Mouse (Mus musculus): Measurements from ENCODE around the gene Taf10. TPM values are rescaled to one million over a fixed set of nuclear protein-coding genes. Genes with fewer than 3 reads are reported as not detected.
A peak's percentile ranks its signal among the peaks of the same experiment; 100 is the strongest.

The Taf10 gene
- 259 and 284 TPM in 2 replicates for total RNA-seq (2015)
- total RNA-seq (2017) = 129 and 148 TPM in 2 replicates

DNA sequence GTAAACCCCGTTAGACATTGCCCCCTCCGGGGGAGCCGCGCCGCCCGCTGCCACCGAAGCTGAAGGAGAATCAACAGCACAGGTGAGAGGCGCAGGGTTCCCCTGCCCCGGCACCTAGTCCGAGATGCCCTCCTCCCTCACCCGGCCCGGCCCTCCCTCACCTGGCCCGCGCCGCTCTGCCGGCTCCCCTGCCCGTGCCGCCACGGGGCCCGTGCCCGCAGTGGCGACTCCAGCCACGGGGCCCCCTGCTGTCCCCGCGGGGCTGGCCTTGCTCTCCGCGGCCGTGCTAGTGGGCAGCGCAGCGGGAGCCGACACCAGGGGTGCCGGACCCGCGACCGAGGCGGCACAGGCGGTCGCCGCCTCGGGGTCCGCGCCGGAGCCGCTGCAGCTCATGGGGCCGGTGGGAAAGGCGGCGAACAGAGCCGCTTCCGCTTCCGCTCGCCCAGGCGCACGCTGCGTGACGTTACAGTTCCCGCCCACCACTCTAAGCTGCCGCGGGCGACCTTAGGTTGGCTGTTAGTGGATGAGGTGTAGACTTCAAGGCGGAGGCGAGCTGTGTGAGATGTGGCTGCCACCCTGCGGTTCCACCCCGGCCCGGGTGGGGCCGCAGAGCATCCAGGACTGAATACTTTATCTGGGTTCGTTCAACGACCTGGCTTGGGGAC is at the start of gene Taf10:
Taf10 (minus strand) TSS at position 436 of the 665 bp plus-strand sequence.
- ATAC-seq (ENCODE audit: poor library complexity, severe bottlenecking) = peak; percentile 90

DNA sequence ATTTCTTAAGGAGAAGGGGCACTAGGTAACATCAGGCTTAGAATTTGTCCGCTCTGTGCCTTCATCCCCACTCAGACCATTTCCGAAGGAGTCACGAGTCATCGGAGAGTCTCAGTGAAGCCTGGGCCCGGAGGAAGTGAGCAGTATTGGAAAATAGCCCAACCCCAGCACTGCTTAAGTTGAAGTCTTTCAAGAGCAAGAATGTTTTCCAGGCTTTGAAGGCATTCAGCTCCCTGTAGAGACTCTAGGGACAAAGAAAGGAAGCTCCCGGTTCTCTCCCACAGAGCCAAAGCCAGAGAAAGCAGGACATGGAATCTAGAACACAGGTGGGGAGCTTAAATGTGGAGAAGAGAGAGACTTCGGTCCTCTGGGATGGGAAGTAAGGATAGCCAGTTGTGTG is 49.5 kb upstream of the Taf10 start:
- ATAC-seq (ENCODE audit: poor library complexity, severe bottlenecking) = no peak

DNA sequence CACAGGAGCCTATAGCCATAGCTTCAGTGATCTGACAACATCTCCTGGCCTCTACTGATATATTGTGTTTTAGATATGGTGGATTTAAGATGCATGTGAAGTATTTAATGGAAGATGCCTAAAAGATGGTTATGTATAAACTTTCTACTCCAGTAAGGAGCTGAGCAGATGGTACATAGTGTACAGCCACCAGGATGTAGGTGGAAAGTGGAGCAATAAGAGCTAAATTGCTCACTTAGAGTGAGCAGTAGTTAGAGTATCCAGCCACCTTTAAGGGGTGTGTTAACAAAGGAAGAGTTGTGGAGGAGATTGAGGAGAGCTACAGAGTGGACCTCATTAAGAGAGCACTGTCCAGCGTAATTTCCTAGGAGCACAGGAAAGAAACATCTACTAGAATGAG is 47.0 kb upstream of the Taf10 start:
- no peak for ATAC-seq (ENCODE audit: poor library complexity, severe bottlenecking)

DNA sequence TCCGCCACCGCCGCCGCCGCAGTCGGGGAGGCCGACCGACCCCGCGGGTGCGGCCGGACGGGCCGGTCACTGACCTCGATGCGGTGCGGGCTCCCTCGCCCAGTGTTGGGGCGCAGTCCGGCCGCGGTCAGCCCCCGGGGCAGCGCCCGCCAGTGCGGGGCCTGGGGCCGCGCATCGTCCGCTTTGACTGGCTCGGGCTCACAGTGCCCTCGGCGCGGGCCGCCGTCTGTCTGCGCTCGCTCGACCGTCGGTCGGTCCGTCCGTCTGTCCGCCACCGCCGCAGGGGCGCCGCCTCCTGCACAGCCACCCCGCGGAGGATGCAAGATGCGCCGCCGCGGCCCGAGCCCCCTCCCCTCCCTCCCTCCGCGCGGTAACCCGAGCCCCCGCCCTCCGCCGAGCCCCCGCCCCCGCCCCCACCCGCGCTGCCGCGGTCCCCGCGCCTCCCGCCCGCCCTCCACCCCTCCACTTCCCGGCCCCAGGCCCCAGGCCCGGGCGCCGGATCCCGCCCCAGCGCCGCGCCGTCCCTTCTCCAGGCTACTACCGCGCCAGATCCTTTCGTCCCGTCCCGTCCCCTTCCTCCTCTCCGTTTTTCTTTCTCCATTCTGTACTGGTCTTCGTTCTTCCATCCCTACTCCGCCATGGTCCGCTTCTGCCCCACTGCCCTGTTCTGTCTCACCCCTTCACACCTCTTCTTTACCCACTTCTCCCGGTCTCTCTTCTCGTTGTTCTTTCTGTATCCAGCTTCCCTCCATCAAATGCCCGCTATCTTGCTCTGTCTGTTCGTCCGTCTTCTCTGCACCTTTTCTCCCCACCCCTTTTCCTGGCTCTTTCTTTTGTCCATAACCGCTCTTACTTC is 43.4 kb upstream of the Taf10 start, which contains the start of gene Dchs1:
Dchs1 (minus strand) TSS at position 370 of the 856 bp plus-strand sequence.
- ATAC-seq (ENCODE audit: poor library complexity, severe bottlenecking) = 0 out of 2 replicates have a peak, but pooled peaks have one; percentile 19

DNA sequence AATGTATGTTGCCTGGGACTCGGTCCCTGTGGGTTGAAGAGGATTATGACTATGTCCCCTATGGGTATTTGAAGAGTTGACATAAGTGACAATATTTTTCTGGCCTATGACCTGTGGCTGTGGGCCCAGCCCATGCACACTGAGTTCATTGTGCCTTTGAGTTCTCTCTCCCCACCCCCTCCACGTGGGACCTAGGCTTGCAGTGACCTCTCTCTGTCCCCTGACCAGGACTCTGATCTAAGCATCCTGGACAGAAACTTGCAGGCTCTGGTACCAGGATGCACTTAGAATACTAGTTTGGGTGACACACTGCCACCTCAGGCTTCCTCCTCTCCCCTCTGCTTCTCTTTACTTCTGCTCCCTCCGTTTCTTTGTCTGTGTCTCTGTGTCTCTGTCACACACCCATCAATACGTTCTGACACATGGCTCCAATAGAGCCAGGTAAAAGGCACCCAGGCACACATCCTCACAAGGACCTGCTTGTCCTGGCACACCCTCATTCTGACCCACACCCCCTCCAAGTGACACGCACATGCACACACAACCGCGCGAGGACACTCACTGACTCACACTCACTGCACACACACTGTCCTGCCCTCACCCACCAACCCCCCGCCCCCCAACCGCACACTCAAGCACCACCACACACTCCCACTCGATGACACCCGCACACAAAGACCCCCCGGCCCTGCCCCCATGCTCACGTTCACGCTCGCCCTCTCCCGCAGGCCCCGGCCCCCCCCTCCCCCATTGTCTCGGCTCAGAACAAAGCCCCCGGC is 42.5 kb upstream of the Taf10 start:
- ATAC-seq (ENCODE audit: poor library complexity, severe bottlenecking) = no peak

DNA sequence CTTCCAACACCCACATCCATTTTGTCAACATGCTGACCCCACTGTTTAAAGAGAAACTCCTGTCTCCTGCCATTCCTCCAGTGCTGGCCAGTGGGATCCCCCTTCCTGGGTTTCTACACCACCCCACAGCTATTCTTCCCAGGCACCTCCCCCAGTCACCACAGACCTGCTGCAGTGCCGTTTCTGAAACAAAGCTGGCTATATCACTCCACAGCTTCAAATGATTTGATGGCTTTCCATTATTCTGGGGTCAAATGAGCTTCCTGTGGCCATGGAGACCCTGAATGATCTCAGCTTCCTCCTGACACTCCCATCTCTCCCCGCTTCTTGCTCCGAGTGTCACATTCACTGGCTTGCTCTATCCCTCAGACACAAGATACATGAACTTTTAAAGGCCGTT is 40.4 kb upstream of the Taf10 start:
- no peak for ATAC-seq (ENCODE audit: poor library complexity, severe bottlenecking)

DNA sequence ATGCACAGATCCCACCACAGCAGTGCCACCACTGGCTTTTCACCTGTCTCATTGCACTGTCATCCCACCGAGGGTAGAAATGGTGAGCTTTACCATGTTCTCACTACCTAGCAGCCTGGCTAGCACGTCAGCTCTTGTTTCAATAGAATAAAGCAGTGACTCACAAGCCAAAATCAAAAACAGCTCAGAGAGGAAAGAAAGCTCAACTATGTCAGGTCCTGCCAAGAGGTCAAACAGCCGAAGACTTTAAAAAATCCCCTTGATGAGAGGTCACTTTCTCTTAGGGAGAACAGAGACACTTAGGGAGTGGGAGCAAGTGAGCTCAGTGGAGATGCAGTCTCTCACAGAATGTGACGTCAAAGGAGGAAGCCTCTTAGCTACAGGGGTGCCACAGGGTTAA is 39.7 kb upstream of the Taf10 start:
- ATAC-seq (ENCODE audit: poor library complexity, severe bottlenecking) = no peak

DNA sequence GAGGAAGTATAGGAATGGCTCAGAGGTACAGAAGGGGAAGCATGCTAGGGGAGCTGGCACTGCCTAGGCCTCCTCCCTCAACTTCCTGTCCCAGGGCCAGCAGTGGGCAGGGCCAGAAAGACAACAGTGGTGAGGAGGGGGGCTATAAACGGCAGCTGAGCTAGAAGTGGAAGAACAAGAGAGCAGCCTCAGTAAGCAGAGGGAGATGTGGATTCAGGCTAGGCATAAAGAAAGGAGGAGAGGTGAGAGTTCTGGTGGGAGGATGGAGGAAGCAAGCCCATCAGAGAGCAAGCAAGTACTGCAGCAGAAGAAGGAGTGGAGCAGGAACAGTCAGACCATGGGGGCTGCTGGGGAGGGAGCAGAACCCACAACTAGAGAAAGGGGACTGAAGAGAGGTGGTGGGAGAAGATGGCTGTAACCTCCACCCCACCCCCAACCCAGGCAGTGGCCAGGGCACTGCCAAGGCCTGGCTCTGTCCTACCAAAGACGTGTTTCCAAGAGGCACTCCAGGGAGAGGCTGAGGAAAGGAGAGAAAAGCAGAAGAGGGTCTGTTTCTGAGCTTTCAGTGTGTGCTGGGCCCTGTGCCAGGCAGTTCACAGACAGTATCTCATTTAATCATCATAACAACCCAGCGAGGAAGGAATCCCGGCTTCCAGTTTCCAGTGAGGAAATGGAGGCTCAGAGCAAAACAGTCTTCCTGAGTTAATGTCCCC is 34.5 kb upstream of the Taf10 start:
- peak; percentile 87 for ATAC-seq (ENCODE audit: poor library complexity, severe bottlenecking)

DNA sequence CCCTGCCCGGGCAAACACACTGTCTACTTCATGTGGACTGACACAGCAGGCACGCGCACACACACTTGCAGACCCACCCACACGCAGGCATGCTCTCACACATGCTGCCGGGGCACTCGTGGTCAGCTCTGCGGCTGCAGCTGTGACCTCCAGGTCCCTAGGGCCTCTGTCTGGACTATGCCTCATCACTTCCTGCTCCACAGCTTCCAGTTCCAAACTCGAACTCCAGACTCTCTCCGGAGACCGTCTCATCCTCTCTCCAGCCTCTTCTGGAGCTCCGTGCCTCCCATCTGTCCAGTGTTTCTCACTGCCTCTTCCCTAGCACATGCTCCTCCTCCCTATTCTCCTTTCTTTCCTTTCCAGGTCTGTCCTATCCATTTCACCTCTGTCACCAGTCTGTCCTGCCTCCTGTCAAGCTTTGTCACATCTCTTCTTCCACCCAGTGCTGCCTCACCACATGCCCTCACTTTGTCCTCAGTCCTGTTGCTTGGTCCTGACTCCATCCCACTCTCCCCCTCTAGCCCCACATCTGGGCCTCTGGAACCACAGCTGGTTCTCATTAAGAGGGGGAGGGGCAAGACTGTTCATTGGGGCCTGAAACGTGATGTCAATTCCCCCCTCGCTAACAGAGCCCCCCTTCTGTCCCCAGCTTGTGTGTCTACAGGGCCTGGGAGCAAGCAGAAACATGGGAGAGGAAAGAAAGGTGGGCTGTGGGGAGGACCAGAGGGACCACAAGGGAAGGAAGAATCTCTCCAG is 33.8 kb upstream of the Taf10 start:
- peak; percentile 55 for ATAC-seq (ENCODE audit: poor library complexity, severe bottlenecking)

DNA sequence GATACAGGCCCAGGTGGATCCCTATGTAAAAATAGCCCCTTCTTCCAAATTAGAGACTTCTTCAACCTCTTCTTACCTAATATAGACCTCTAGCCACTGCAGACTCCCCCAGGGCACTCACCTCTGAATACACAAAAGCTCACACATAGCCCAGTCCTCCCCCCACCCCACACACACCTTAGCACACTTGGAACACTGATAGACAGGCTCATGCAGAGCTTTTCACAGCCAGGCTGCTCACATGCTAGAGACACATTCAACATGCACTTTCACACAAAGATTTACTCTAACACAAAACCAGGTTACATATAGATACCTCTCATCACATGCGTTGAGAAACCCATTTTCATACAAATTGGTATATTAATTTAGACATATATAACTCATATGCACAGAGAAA is 33.2 kb upstream of the Taf10 start:
- no peak for ATAC-seq (ENCODE audit: poor library complexity, severe bottlenecking)

DNA sequence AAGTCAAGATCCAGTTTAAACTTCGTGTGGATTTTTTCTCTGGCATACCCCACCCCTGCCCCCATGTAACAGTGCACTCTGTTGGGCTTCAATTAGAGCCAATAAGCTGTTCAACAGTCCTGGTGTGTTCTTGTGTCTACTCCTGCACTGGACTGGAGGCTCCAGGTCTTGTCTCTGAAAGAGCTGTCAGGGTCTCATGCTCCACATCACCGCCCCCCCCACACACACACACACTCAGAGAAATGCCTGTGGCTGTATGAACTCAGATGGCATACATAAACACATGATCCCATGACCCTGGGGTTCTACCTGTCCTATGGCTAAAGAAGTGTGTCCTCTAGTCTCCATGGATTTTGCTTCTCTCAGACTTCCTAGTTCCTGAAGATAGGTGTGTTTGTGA is 31.9 kb upstream of the Taf10 start:
- no peak for ATAC-seq (ENCODE audit: poor library complexity, severe bottlenecking)

DNA sequence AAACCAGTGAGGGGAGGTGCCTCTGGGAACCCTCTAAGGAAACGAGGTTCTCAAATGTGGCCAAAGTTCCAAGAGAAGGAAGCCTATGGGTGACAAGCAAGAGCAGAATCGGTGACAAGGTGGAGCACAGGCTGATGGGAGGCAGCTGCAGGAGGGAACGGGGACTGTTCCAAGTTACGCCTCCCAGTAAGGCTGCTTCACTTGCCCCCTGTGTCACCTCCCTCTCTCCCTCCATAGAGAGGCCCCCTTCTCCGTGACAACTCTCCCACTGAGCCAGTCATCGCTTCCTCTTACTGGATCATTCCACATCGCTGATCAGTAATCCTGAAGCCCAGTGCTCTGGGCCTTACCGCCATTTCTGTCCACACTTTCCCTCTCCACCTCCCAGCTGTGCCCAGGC is 30.5 kb upstream of the Taf10 start:
- ATAC-seq (ENCODE audit: poor library complexity, severe bottlenecking) = no peak

DNA sequence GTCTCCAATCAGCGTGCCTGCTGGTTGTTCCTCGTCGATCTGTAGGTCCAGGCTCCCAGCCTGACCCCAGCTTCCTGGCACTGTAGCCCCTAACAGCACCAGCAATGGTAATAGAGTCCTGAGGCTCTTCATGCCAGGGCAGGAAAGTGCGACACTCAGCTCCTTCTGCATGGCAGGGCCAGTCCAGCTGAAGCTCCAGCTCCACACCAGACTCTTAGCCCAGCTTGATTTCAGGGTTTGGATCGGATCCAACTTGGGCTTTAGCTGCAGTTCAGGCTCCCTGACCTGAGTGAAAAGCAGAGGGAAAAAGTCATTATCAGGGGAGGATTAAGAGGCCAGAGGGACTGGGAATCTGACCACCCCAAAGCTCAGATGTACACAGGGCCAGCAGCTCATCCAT is 28.9 kb upstream of the Taf10 start:
- ATAC-seq (ENCODE audit: poor library complexity, severe bottlenecking) = no peak

DNA sequence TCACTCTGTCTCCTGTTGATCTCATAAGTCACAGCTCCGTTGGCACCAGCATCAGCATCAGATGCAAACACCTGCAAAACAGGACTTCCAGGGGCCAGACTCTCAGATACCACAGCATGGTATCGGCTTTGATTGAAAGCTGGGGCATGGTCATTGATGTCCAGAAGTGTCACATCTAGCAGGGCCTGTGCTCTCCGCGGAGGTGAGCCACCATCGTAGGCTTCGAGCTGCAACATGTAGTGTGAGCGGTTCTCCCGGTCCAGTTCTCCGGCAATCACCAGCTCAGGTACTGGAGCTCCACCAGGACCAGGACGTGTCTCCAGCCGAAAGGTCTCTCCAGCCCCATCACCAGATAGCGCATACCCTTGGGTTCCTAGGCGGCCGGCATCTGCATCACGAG is 28.2 kb upstream of the Taf10 start:
- ATAC-seq (ENCODE audit: poor library complexity, severe bottlenecking) = no peak

DNA sequence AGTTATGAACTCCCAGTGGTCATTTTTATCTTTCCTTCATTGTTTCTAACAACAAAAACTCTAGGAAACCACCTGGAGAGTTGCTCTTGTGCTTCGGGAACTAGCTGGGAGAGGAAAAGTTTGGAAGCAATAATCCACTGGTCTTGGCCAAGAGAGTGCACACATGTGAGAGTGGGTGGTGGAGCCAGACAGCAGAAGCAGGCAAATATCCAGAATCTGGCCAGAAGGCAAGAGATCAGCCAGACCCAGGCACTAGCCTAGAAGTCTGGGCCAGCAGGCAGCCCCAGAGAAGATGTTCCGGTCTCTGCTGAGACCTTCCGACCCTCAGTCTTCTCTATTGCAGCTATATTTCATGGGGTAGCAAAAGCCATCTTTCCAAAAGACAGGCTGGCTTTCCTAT is 25.8 kb upstream of the Taf10 start:
- ATAC-seq (ENCODE audit: poor library complexity, severe bottlenecking) = no peak

DNA sequence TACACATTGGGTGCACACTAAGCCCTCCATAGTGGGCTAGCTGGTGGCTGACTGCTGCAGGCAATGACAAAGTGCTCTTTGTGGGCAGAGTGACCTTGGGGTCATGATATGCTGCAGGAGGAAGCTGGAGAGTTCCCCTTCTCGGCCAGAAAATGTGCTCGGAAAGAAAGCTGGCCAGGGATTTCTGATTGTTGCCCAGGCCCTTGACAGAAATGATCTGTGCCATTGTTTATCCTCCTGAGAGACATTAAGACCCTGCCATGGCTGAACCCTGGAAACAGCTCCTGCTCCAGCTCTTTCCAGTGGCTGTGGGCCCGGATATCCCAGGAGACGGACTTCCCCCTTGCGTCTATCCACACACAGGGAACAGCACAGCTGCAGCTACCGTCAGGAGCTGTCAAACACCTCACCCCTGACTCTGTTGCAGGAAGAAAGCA is 23.6 kb upstream of the Taf10 start:
- peak; percentile 72 for ATAC-seq (ENCODE audit: poor library complexity, severe bottlenecking)

DNA sequence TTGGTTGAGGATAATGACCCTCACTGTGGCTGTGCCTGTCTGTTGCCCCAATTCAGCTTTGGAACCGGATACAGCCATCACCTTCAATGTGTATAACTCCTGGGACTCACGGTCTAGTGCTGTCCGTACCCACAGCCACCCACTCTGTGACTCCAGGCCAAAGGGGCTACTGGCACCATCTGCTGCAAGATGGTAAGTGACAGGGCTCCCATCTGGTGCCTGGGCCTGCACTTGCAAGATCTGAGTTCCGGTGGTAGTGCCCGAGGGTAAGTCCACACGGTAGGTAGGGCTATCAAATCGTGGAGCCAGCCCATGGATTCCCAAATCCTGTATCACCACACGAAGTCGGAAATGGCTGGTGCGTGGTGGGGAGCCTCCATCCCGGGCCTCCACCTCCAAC is 20.2 kb upstream of the Taf10 start:
- no peak for ATAC-seq (ENCODE audit: poor library complexity, severe bottlenecking)

DNA sequence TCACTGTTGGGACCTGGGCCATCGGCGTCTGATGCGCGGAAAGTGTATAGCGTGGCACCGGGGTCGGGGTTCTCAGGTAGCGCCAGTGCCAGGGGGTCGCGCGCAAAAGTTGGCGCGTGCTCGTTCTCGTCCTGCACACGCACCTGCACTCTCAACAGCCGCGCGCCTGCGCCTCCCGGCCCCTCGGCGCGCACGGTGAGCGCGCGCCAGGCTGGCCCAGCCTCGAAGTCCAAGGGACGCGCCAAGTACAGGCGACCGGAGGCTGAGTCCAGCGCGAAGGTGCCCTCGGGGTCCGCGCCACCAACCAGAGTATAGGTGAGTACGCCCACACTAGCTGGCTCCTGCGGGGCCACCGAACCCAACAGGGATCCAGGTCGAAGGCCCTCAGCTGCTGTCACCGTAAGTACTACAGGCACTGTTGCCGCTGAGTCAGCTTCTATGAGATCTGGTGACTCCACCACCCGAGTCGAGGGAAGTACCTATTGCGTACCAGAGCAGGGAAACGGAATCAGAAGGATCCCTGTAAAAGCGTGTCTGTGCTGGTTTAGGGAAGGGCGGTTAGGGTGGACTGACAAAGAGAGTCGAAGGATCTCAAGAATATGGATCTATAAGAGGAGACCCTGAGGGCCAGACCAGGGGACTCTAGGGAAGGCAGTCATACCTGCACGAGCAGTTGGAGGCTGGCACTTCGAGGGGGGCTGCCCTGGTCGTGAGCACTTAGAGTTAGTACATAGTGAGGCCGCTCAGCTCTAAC is 18.5 kb upstream of the Taf10 start:
- ATAC-seq (ENCODE audit: poor library complexity, severe bottlenecking) = 0 out of 2 replicates have a peak, but pooled peaks have one; percentile 26

DNA sequence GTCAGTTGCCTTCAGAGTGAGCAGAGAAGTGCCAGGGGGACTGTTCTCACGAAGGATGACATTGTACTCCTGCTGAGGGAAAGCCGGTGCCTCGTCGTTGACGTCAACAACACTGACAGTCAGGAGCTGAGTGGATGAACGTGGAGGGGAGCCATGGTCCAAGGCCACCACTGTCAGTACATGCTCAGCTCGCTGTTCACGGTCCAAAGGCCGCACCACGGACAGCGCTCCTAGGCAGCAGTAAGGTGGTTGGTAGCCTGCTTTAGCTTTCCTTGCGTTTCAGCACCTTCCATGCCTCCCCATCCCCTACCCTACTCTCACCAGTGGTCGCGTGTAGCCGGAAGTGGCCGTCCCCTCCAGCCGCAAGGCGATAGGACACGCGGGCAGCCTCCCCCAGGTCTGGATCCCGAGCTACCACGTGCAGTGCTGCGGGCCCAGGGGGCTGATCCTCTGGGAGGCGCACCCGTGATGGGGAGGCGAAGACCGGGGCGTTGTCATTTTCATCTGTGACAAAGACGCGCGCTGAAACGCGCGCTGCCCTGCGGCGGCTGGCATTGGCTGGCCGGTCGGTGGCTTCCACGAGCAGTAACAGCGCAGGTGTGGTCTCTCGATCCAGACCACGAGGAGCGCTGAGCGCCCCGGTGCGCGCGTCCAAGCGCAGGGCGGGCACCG is 17.8 kb upstream of the Taf10 start:
- ATAC-seq (ENCODE audit: poor library complexity, severe bottlenecking) = no peak
